Mouse (Mus musculus): Measurements from ENCODE around the gene Tgfb2.

Gene Tgfb2

GRCm38 (mm10) chr1:186575629-186576028, 130.2 kb downstream of the Tgfb2 start:
- peak; percentile 15 for DNase-seq

GRCm38 (mm10) chr1:186575074-186575473, 130.7 kb downstream of the Tgfb2 start:
- DNase-seq, result no peak

Measured in kidney, postnatal 14 days (tissue).